Mouse (Mus musculus): ENCODE data around the gene Derl2. TPM values are rescaled to one million over a fixed set of nuclear protein-coding genes. Genes with fewer than 3 reads are reported as not detected.
A peak's percentile ranks its signal among the peaks of the same experiment; 100 is the strongest.

Derl2 gene
- total RNA-seq, 2 experiments from 2014 or later: 19.4 to 22.0 TPM

DNA sequence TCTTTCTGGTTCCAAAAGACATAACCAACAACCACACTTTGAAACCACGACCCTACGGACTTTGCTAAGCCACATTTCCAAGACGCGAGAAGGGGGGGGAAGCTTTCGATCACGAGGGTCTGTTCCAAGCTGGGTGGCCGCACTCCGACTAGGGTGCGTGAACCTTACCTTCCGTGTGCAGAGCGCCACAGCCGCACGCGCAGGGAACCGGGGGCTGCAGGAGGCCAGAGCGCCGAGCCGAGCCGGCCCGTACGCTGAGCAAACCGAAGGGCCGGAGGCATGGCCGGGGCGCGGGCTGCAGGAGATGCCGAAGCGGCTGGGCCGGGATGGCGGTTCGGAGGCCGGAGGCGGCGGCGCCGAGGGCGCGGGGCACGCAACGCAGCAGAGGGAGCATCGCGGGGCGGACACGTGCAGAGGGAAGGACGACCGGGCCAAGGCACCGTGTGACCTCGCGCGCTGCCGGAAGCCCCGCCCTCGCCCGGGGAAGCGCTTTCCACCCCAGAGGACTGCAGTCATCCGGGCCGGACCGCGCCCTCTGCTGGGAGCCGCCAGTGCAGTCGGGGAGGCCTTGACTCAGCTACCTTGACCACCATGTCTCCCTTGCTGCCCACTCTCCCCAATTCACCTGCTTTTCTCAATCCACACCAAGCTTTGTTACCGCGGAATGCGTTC is 36.9 kb downstream of the Derl2 start, which contains the start of gene C1qbp:
C1qbp (minus strand) TSS at position 470 of the 672 bp plus-strand sequence.
- peak; percentile 90 to 93 for DNase-seq (ENCODE audit: low spot score in 2 of 2)

DNA sequence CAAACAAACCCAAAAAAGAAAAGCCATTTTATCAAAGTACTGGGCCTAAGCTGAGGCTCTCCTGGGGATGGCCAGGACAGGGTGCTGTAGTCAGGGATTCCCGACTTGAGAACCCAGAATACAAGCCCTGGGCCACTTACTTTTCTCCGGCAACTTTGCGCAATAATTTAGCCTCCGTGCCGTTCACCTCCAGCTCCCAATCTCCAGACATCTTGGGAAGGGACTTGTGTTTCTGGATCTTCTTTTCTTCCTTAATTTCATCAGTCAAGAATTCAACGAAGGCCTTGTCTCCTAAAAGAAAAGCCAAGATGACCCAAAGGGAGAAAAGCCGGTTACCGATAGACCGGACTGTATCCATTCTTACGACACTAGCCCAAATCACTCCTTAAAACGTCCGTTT is 37.6 kb downstream of the Derl2 start:
- DNase-seq (ENCODE audit: low spot score in 2 of 2): no peak

DNA sequence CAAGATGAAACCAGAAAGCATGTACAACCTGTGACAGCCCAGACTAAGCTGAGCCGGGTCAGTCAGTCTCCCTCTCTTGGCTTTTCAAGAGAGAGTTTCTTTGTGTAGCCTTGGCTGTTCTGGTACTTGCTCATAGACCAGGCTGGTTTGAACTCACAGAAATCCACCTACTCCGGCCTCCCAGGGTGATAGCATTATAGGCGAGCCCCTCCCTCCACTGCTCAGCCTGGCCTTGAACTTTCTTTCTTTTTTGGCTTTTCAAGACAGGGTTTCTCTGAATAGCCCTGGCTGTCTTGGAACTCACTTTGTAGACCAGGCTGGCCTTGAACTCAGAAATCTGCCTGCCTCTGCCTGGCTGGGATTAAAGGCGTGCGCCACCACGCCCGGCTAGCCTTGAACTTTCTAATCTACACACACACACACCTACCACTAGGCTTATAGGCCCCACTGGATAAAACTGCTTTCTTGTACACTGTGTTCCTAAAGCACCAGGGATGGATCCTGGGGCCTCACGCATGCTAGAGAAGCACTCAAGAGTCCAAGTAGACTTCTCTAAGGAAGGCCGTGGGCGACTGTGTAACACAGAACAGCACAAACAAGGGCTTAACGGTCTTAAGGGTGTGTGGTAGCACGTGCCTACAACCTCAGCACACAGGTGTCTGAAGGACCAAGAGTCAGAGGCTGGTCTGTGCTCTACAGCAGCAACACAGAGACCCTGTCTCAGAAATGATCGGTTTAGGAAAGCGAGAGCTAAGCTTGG is 38.7 kb downstream of the Derl2 start:
- no peak for DNase-seq (ENCODE audit: low spot score in 2 of 2)

DNA sequence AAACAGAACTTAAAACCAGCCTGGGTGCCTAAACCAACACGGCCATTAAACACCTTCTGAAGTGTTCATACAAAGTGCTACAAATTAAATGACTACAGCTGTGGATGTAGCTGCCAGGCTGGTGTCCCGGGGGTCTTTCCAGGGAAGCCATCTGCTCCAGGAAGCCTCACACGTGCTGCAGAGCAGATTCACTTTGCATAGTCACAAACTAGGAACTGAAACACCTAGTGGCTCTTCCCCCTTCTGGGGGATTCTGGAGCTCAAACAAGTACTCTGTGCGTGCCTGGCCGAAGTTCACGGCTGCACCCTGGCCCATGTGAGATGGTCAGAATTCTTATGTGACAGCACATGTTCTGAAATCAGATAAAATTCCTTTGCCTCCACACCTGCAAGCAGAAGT is 39.4 kb downstream of the Derl2 start:
- DNase-seq (ENCODE audit: low spot score in 2 of 2): no peak

DNA sequence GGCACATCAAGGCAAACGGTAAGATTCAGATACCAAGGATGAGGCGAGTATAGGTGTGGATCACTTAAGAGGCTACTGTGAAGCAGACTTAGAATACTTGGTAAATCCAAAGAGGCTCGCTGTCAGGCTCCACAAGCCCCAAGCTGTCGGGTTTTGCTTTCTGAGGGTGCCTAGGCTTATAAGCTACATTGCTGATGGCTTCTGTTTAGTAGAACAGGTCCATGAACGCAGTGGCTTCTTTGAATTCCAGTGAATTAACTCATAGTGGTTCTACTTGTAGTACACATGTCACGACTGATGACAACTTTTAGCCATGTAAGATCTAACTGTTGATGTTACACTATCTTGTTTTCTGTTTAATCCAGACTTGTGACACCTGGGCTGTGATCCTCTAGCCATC is 42.3 kb downstream of the Derl2 start:
- DNase-seq (ENCODE audit: low spot score in 2 of 2): no peak

DNA sequence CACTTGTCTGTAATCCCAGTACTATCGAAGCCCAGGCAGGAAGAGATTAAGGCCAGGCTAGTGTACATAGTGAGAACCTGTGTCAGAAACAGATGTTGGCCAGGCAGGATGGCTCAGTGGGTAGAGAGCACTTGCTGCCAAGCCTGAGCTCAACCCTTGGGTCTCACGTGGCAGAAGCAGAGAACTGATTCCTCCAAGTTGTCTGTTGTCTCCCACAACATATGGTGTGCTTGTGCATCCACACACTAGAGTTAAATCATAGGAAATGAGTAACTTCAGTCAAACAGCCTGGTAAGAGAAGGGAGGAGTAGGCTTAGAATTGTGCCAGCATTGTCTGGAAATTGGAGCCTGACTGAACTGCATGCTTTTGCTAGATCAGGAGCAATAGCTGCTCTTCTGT is 44.4 kb downstream of the Derl2 start:
- no peak for DNase-seq (ENCODE audit: low spot score in 2 of 2)

DNA sequence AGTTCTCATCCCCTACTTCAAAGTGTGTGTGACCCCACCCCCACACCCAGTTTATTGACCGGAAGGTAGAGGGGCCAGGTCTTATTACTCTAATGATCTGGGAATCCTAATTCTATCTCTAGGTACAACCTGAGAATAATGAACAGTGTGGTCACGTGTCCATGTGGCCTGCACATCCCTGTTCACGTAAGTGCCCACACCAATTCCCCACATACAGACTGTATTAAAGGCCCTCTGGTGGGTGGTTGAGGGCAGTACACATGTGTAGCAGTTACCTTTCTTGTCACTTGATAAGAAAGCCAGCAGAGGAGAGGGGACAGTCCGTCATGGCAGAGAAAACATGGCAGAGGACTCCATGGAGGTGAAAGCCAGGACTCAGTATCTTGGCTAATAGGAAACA is 45.7 kb downstream of the Derl2 start:
- DNase-seq (ENCODE audit: low spot score in 2 of 2): no peak

DNA sequence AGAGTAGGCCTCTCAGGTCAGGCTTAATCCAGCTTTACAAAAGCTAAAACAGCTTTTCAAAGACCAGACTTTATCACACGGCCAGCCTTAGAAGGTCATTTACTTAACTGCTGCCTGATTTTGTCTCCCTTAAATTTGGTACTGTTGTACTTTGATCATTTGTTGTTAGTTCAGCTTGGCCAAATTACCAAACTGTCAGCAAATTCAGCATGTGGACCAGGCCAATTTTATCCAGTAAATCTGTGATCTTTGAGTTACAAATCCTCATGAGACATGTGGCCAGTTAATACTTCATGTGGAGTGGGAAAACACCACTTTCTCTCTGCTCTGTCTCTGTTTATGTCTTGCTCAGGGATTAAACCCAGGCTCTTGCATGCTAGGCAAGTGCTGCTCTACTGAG is 47.1 kb downstream of the Derl2 start:
- DNase-seq (ENCODE audit: low spot score in 2 of 2): no peak

DNA sequence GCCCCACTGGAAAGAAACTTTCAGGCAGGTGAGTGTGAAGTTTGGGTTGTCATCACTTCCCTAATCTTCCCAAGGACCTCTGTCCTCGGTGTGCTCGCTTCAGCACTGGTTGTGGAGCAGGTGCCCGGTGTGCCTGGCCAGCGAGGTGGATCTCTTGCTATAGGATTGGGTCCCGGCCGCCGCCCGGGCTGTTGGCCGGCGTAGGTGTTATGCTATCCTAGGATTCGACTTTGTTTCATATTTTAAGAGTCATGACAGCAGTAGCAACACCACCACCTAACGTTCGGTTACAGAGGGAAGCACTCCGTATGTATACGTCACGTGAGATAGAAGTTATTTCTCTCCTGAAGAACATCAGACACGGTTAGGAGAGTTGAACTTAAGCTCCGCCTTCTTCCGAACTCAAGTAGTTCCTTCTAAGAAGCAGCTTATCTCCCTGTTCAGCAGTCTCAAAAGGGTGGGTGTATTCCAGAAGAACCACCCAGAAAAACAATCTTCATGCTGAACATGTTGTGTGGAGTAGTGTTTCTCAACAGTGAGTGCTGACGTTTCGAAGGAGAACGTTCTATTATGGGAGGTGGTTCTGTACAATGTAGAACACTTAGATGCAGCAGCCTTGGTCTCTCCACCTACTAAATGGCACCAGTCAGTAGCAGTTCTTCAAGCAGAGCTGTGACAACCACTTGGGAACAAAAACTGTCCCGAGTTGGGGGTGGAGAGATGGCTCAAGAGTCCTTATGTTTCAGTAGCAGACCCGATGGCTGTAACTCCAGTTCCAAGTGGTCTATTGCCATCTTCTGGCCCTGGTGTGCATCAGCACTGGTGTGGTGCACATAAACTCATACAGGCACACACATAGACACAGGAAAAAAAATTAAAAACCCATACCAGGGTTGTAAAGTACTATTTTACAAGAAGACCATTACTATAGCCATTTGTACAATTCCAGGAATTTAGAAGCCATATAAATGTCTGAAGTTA is 48.8 kb downstream of the Derl2 start:
- peak in 1 of 2 experiments; percentile 39 for DNase-seq (ENCODE audit: low spot score in 2 of 2)

DNA sequence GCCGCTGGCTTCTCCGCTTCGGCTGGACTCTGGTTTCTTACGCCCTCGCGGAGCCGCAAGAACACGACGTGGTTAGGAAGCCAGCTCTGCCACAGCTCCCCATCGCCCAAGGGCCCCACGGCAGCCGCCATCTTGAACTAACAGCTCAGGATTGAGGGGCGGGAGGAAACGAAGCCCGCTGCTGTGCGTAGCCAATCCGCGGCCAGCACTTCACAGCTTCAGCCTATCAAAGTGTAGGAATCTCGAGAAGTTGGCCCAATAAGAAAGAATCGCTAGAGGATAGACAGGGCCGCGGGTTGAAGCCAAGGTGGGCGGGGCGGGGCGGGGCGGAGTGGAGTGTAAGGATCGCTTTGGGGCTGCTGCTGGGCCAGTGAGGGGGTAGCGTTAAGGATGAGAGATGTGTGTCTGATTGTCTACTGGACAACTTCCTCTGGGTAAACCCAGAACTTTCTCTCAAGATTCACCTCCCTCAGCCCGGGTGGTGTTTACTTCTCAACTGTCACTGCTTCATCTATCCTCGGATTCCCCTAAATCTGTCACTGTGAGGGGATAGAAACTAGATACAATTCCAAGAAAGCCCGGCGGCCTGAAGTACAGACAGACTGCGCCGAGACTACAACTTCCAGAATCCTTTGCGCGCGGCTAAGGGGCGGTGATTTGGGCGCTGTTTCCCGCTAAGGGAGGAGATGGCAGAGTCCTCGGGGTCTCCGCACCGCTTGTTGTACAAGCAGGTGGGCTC is 49.7 kb downstream of the Derl2 start, which contains the start of the genes Nup88 and Rpain:
Nup88 (minus strand) TSS at position 153 of the 739 bp plus-strand sequence.
Rpain (plus strand) TSS at position 393 of the 739 bp plus-strand sequence.
- peak; percentile 93 to 97 for DNase-seq (ENCODE audit: low spot score in 2 of 2)

DNA sequence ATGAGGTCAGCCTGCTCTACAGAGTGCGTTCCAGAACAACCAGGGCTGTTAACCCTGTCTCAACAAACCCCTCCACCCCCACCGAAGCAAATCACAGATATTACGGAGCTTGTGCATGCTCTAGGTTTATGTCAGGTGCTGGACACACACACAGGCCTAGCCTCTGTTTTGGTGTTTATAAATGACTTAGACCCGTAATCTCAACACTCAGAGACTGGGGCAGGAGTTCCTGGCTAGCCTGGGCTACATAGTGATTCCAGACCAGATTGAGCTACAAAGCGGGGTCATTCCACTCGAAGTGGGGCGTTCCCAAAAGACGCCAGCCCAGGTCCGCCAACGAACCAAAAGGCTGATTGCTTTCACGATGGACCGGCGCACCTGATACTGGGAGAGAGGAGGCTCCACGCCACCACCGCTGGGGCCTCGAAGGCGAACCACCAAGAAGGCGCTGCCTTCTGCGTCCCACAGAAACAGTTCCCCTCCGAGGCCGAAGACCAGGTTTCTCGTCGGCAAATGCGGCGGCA is 50.3 kb downstream of the Derl2 start:
- DNase-seq (ENCODE audit: low spot score in 2 of 2): peak in 1 of 2 experiments; percentile 40

DNA sequence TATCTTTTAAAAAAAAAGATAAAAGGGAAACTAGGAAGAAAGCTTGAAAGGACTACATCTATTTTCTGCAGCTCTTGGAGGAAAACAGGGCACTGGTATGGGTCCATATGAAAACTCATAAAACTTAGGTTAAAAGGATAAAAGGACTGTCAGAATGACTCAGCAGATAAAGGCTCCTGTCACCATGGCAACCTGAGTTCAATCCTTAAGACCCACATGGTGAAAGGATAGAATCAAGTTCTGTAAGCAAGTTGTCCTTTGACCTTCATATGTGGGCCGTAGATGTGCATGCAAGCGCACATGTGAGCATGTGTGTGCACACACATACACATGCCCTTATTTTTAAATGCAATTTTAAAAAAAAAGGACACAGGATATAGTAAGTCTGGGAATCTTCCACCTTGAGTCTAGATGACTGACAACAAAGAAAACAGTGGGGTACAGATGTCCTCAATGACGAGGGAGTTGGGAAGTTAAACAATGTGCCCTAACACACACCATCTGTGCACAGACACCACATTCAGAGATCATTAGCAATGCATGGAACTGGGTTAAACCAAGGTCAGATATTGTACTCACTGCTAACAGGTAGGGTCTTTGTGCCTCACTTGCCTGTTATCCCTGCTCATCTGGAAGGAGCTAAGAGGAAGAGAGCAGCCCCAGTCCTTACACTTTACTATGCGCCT is 55.3 kb downstream of the Derl2 start:
- DNase-seq (ENCODE audit: low spot score in 2 of 2): no peak

DNA sequence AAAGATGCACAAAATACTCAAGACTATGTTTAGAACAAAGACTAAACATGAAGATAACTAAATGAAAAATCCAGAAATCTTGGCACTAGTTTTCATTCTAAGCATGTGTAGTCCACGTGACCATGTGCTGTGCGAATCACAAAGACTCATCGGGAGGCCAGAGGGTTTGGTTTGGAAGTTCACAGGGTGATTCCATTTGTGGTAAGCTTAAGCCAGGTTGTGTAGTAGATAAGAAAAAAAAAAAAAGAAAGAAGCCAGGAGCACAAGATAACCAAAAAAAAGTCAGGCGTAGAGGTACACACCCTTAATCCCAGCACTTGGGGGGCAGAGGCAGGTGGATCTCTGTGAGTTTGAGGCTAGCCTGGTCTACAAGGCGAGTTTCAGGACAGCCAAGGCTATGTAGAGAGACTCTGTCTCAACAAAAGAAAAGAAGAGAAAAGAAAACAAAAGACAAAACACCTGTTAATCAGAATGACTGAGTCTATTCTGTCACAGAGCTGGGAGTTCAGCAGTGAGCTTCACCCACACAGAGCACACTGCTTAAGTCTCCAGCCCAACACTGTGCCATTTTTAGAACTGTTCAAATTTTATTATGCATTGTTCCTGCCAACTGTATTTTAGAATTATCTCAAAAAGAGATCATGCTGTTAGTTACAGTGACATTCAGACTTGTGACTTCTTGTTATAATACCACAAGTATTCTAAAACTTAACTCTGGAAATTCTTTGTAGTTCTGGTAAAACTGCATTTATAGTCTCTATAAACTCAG is 58.7 kb downstream of the Derl2 start:
- no peak for DNase-seq (ENCODE audit: low spot score in 2 of 2)

Other genes starting within 250 kb of the Derl2 start
- gene Scimp, start 207.3 kb downstream of the Derl2 start, total RNA-seq (2021): not detected
- gene Rabep1, start 175.1 kb downstream of the Derl2 start, total RNA-seq (2021): 100 to 1,000 TPM; 107 to 109 TPM
- gene Nup88, start 49.9 kb downstream of the Derl2 start, total RNA-seq (2021): 10 to 100 TPM; 60.4 to 61.1 TPM
- 10 to 100 TPM; 33.8 to 35.3 TPM for gene Rpain, start 49.6 kb downstream of the Derl2 start, total RNA-seq (2021)
- 100 to 1,000 TPM; 102 to 108 TPM for gene C1qbp, start 36.8 kb downstream of the Derl2 start, total RNA-seq (2021)
- gene Dhx33, start 15.4 kb downstream of the Derl2 start, total RNA-seq (2021): 10 to 100 TPM; 33.6 to 40.7 TPM
- 10 to 100 TPM in 1 of 2 experiments, 1 to 10 TPM in 1; 9.7 to 13.1 TPM for gene Mis12, start 230 bp downstream of the Derl2 start, total RNA-seq (2021)
- gene 6330403K07Rik, start 13.7 kb upstream of the Derl2 start, total RNA-seq (2021): 100 to 1,000 TPM; 131 to 145 TPM
- gene Nlrp1a, start 124.9 kb upstream of the Derl2 start, total RNA-seq (2021): under 1 TPM; 0.64 to 0.83 TPM
- gene Nlrp1b, start 210.9 kb upstream of the Derl2 start, total RNA-seq (2021): under 1 TPM; 0.14 to 0.21 TPM